Mouse (Mus musculus) testis, adult 2 months (tissue): Measurements from ENCODE around the gene Podxl2. TPM values are rescaled to one million over a fixed set of nuclear protein-coding genes. Genes with fewer than 3 reads are reported as not detected.

Experiments used
- H3K27ac ChIP-seq: fragments of 200-500 bp; 2 replicates; pipeline ENCODE4 v1.5.1; 2012; ENCODE audit warnings: low read depth, low read length; ENCODE audit not compliant: control insufficient read depth, insufficient read depth
- H3K27me3 ChIP-seq: fragments of 200-500 bp; 2 replicates; pipeline ENCODE4 v1.6.1; 2012; ENCODE audit warnings: mild to moderate bottlenecking, low read length, moderate library complexity; ENCODE audit not compliant: control insufficient read depth, insufficient read depth
- H3K36me3 ChIP-seq: fragments of 200-500 bp; 2 replicates; pipeline ENCODE4 v1.6.1; 2012; ENCODE audit warnings: mild to moderate bottlenecking, low read length; ENCODE audit not compliant: control insufficient read depth, insufficient read depth
- H3K4me1 ChIP-seq: fragments of 200-500 bp; 2 replicates; pipeline ENCODE4 v1.6.1; 2012; ENCODE audit warnings: low read length; ENCODE audit not compliant: control insufficient read depth, insufficient read depth
- H3K4me3 ChIP-seq: fragments of 200-500 bp; 2 replicates; pipeline ENCODE4 v1.5.1; 2012; ENCODE audit warnings: low read depth, mild to moderate bottlenecking, low read length, moderate library complexity, mixed read lengths; ENCODE audit not compliant: control insufficient read depth
- CTCF ChIP-seq: fragments of 200-500 bp; IDR thresholded peaks from 2 replicates; pipeline ENCODE4 v1.5.1; 2012; ENCODE audit warnings: low read depth, mild to moderate bottlenecking, inconsistent platforms, low read length, moderate library complexity; ENCODE audit not compliant: control insufficient read depth, insufficient read depth, insufficient replicate concordance
- POLR2A ChIP-seq: fragments of 200-500 bp; IDR thresholded peaks from 2 replicates; pipeline ENCODE4 v1.6.1; 2012; ENCODE audit warnings: low read depth, mild to moderate bottlenecking, inconsistent platforms, low read length, moderate library complexity; ENCODE audit not compliant: control insufficient read depth
- polyA plus RNA-seq: library from polyadenylated mRNA; depleted of rRNA; stranded (reverse); fragments of >200 nt; gene quantifications from 2 replicates; pipeline ENCODE4 v1.2.3, GENCODE M21; 2012

The Podxl2 gene
- polyA plus RNA-seq, 1 experiment = 21.3 TPM

DNA sequence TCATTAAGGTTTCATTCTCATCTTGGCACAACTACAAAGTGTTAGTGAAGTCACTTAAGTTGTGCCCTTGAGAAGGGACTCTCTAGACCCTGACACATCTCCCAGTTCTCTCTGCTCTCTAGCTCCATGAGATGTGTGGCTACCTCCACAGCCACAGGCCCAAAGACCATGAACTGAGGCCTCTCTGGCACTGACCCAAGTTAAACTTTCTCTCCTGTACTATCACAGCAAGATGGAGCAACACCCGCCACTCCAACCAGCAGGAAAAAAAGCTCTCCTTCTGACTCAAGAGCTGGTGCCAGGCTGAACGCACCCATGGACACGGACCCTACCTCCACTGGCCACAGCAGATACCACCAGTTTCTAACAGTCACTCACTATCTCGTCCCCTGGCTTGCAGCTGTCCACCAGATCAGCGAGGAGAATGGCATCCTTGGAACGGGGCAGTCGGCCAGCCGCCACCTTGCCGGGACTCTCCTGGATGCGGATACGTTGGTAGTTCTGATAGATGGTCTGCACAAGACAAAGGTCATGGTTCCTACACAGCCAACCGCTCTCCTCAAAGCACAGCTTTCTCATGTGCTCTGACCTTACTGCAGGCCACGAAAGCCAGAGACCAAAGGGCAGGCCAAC lies 14.7 kb upstream of the Podxl2 start:
- TF ChIP-seq CTCF (no peak), POLR2A (no peak)
- Histone ChIP-seq H3K4me1 (no peaks in the 10 kb centered on the region), H3K36me3 (no peaks in the 10 kb centered on the region), H3K27ac (no peak overlapping the region), H3K27me3 (no peaks in the 10 kb centered on the region), H3K4me3 (no peak overlapping the region)

DNA sequence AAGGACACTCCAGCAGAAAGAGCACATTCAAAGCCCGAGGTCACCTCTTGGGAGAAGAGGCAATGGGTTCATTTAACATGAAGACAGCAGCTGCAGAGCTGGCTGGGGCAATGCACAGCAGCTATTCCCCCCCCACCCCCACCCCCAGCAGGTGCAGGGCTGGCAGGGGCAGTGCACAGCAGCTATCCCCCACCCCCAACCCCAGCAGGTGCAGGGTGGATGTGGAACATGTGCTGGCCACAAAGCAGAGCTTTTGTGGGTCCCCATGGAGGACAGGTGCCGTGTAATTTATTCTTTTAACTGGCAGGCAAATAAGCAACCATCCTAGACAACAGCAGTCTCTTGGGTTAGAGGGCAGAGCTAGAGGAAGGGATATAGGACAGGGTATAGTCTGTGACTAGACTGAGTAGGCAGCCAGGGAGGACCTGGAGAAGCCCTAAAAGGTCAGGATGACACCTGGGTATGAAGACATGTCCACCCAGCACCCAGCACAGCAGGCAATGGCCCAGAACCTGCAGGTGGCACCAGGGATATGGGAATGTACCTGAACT lies 11.6 kb upstream of the Podxl2 start:
- no peak overlapping the region for H3K27ac ChIP-seq
- H3K4me3 ChIP-seq = no peak overlapping the region
- no peaks in the 10 kb centered on the region for H3K36me3 ChIP-seq
- H3K4me1 ChIP-seq = no peaks in the 10 kb centered on the region
- TF ChIP-seq CTCF (no peak), POLR2A (no peak)
- H3K27me3 ChIP-seq = no peaks in the 10 kb centered on the region

DNA sequence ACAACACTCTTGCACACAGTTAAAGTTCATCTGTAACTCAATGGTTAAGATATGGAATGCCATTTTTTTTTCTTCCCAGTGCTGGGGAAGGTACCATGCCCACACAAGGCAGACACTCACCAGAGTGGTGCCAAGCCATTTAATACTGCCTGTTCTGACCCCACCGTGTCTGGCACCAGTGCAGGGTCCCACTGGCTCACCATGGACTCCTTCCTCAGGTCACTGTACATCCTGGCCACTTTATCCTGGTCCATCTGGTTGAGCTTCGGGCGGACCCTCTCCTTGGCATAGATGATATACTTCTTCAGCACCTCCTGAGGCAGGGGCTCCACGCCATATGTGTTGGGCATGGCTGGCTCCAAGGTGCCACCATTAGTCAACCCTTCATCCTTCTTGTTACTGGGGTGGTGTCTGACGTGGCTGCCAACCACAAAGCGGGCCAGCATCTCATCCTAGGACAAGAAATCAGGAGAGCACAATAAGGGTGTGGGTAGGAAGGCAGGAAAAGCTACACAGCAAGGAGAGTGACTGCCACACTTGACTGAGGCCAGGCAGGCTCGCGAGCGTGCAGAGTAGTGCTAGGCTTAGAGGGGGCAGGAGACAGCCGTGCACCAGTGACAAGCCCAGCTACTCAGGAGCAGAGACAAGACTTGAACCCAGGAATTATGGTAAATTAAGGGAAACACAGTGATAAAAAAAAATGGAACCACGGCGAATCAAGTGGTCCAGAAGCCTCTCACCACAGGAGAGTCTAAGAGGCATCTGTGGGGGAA lies 11.0 kb upstream of the Podxl2 start:
- Histone ChIP-seq H3K27ac (no peak overlapping the region), H3K36me3 (no peaks in the 10 kb centered on the region), H3K4me1 (no peaks in the 10 kb centered on the region), H3K27me3 (no peaks in the 10 kb centered on the region), H3K4me3 (no peak overlapping the region)
- TF ChIP-seq CTCF (no peak), POLR2A (no peak)

DNA sequence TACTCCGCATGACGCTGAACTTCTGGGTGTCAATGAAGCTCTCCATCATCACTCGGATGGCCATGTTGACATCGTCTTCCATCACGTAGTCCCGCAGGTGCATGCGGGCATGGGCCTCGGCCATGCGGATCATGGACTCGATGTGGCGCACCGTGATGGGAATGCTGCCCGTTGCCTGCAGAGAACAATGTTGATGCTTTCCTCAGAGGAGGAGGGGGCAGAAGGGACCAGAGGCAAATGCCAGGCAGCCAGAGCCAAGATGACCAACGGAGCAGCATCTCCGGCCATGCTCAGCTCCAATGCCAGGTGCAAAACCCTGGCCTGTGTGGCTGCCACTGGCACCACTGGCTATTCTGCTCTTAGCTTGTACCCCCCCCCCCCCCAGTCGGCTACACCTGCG lies 9.8 kb upstream of the Podxl2 start:
- Histone ChIP-seq H3K27ac (no peak overlapping the region), H3K36me3 (no peaks in the 10 kb centered on the region), H3K27me3 (no peaks in the 10 kb centered on the region), H3K4me3 (no peak overlapping the region), H3K4me1 (no peaks in the 10 kb centered on the region)
- TF ChIP-seq POLR2A (no peak), CTCF (no peak)

DNA sequence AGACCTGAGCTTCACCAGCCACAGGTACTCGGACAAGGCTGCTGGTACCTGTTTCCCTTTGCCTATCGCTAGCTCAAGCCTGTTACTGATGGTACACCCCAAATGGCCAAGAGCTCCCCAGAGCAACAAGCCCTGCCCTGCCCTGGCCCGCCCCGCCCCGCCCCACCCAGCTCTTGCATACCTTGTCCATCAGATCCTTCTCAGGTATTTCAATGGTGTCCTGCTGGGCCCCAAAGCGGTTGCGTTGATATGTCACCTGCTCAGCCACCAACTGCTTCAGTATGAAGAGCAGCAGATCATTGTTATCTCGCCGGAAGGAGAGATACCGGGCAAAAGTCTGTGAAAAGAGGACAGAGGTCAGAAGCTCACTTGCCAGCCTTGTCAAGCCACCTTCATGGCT lies 9.4 kb upstream of the Podxl2 start:
- Histone ChIP-seq H3K27ac (no peak overlapping the region), H3K4me1 (no peaks in the 10 kb centered on the region), H3K4me3 (no peak overlapping the region), H3K27me3 (no peaks in the 10 kb centered on the region), H3K36me3 (no peaks in the 10 kb centered on the region)
- no peak for TF ChIP-seq POLR2A
- no peak for TF ChIP-seq CTCF

DNA sequence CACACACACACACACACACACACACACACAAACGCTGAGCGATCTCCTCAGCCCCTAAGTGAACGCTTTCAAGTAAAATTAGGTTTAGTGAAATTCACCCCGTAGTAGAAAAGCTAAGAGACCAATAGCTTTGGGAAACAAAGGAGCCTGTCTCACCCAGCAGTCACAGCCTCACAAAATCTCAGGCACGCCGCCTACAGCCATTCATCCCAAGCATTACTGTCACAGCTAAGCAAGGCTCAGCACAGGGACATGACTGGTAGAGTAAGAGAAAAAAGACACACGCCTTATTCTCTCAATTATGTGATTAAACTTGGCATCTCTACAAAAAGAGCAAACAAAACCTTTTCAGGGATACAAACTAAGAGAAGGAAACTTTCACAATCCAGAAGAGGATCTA lies 6.5 kb upstream of the Podxl2 start:
- H3K36me3 ChIP-seq = no peaks in the 10 kb centered on the region
- TF ChIP-seq CTCF = no peak
- H3K27ac ChIP-seq = no peak overlapping the region
- no peaks in the 10 kb centered on the region for H3K4me1 ChIP-seq
- H3K27me3 ChIP-seq = no peaks in the 10 kb centered on the region
- H3K4me3 ChIP-seq = no peak overlapping the region

DNA sequence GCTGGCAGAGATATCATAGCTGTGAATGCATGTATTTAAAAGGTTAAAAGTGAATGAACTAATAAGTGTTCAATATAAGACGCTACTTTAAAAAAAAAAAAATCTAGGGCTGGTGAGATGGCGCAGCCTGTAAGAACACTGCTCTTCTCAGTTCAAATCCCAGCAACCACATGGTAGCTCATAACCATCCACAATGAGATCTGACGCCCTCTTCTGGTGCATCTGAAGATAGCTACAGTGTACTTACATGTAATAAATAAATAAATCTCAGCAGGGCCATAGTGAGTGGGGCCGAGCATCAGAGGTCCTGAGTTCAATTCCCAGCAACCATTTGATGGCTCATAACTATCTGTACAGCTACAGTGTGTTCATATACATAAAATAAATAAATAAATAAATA lies 4.6 kb upstream of the Podxl2 start:
- Histone ChIP-seq H3K27me3 (no peaks in the 10 kb centered on the region), H3K27ac (no peak overlapping the region), H3K36me3 (no peaks in the 10 kb centered on the region), H3K4me3 (no peak overlapping the region), H3K4me1 (peaks cover 8% of the 10 kb centered on the region)
- no peak for TF ChIP-seq POLR2A
- TF ChIP-seq CTCF = no peak
